Mouse (Mus musculus): ENCODE measurements around the gene Klrc3.
"Not testable (repeated sequence)": the region's sequence is repeated elsewhere in the genome, so short reads cannot be mapped to it uniquely, and the experiment has no call there.

The Klrc3 gene

GRCm38 (mm10) chr6:129643237-129643636 lies at the start of gene Klrc3:
Gene Klrc3, minus strand, starts transcription at chr6:129643337.
- DNase-seq (ENCODE audit: low spot score in 2 of 2), result not testable (repeated sequence)

GRCm38 (mm10) chr6:129691436-129691835 lies 48.3 kb upstream of the Klrc3 start:
- not testable (repeated sequence) for DNase-seq (ENCODE audit: low spot score in 2 of 2)

GRCm38 (mm10) chr6:129680379-129680778 lies 37.2 kb upstream of the Klrc3 start:
- DNase-seq (ENCODE audit: low spot score in 2 of 2), result no peak

GRCm38 (mm10) chr6:129678873-129679272 lies 35.7 kb upstream of the Klrc3 start, which contains the start of gene Klrc1:
Gene Klrc1, minus strand, starts transcription at chr6:129678973.
- no peak for DNase-seq (ENCODE audit: low spot score in 2 of 2)

- DNase-seq (ENCODE audit: low spot score in 2 of 2), result not testable (repeated sequence)
These were observed 18.2 kb upstream of the Klrc3 start for GRCm38 (mm10) chr6:129661301-129661700.

GRCm38 (mm10) chr6:129660589-129660988 lies 17.5 kb upstream of the Klrc3 start, which contains the start of gene Klrc2:
Gene Klrc2, minus strand, starts transcription at chr6:129660689.
- DNase-seq (ENCODE audit: low spot score in 2 of 2), result not testable (repeated sequence)

- not testable (repeated sequence) for DNase-seq (ENCODE audit: low spot score in 2 of 2)
These were observed 917 bp upstream of the Klrc3 start for GRCm38 (mm10) chr6:129644054-129644453.

GRCm38 (mm10) chr6:129631046-129631445 lies 12.1 kb downstream of the Klrc3 start:
- DNase-seq (ENCODE audit: low spot score in 2 of 2), result not testable (repeated sequence)

- DNase-seq (ENCODE audit: low spot score in 2 of 2), result no peak
These were observed 19.4 kb downstream of the Klrc3 start, which contains the start of gene Klrk1 for GRCm38 (mm10) chr6:129623735-129624134. Gene Klrk1, minus strand, starts transcription at chr6:129623864.

GRCm38 (mm10) chr6:129608372-129608771 lies 34.8 kb downstream of the Klrc3 start:
- no peak for DNase-seq (ENCODE audit: low spot score in 2 of 2)

GRCm38 (mm10) chr6:129591508-129591907 lies 51.6 kb downstream of the Klrc3 start, which contains the start of gene Klrd1:
Gene Klrd1, plus strand, starts transcription at chr6:129591782.
- DNase-seq (ENCODE audit: low spot score in 2 of 2), result no peak

All from frontal cortex, postnatal 36 days (tissue).